ENCODE assay signal across 8 mouse cellular contexts in the genomic region with DNA sequence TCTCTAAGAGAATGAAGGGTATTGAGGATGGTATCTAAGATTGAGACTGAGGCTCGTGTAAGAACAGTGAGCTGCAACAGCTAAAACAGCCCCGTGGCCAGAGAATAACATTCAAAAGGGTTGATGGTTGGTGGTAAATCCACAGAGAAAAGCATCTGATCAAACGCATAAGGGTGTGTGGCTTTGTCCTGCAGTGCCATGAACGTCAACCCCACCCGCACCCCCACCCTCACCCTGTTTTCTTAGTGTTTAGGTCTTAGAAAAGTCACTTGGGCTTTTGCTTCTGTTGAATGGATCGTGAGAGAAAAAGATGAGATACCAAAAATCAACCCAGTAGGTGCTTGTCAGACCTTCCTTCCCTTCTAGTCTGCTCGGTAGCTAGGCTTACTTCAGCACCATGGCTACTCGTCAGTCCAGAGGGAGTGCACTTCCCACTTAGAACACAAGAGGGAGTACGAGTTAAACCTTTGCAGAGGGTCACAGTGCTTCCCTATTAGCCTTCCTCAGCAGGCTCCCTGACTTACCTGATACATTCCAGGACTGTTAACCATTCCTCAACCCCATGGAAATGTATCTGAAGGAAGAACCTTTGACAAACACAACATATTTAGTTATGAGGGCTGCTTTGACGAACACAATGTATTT. TPM values are rescaled to one million over a fixed set of nuclear protein-coding genes. Genes with fewer than 3 reads are reported as not detected.
A peak's percentile ranks its signal among the peaks of the same experiment; 100 is the strongest.
DNase-seq lines count a peak whose midpoint lies in the region; ATAC-seq lines count a peak whose summit lies in the region.

No protein-coding gene starts in this region.

- no peak overlapping the region for H3K27ac ChIP-seq in hindbrain, embryonic 16.5 days (ENCODE audit: low read depth, low read length)

- no peak overlapping the region for H3K9ac ChIP-seq in hindbrain, embryonic 16.5 days (ENCODE audit: low read depth, low read length)

- peak; percentile 58 for DNase-seq in T-cell, adult 2 months (ENCODE audit: low spot score)
- DNase-seq in cerebellum, adult 9-11 months: peak; percentile 81
- peak; percentile 83 to 99 for DNase-seq in frontal cortex, adult 2 months (ENCODE audit: extremely low spot score in 1 of 2, low spot score in 1 of 2)
- DNase-seq in layer of hippocampus, postnatal 36 days: peak; percentile 70 to 87
- peak; percentile 90 to 94 for DNase-seq in right cerebral cortex, postnatal 10 days (ENCODE audit: low spot score in 2 of 2)
- peak; percentile 79 for DNase-seq in yolk sac, embryonic 10.5 days (ENCODE audit: low spot score)

- H3K4me2 ChIP-seq in hindbrain, embryonic 16.5 days (ENCODE audit: low read length): no peak overlapping the region

- H3K4me3 ChIP-seq in hindbrain, embryonic 16.5 days (ENCODE audit: low read length): no peak overlapping the region

- no peaks in the 10 kb centered on the region for H3K4me1 ChIP-seq in hindbrain, embryonic 16.5 days (ENCODE audit: control insufficient read depth, insufficient read depth, low read depth, low read length)

- WGBS in hindbrain, embryonic 16.5 days: 34% methylated on average over 10 of the region's 10 CpGs

- H3K9me3 ChIP-seq in hindbrain, embryonic 16.5 days (ENCODE audit: control insufficient read depth, low read length): no peaks in the 10 kb centered on the region

- no peaks in the 10 kb centered on the region for H3K36me3 ChIP-seq in hindbrain, embryonic 16.5 days (ENCODE audit: control insufficient read depth, insufficient read depth, low read length)

- H3K27me3 ChIP-seq in hindbrain, embryonic 16.5 days (replicated peaks; ENCODE audit: control insufficient read depth, insufficient read depth, low read length): no peaks in the 10 kb centered on the region

- peak; percentile 96 for ATAC-seq in hindbrain, embryonic 16.5 days
- peak; percentile 96 for ATAC-seq in megakaryocyte, adult 5-6 weeks (ENCODE audit: poor library complexity, severe bottlenecking)

RNA-seq across cellular contexts. Expression of a gene that starts 9.0 kb away (rescaled TPM):
- polyA plus RNA-seq in frontal cortex, adult 2 months (2012; rRNA removed): 188 and 219 TPM in 2 replicates
- polyA plus RNA-seq in hindbrain, embryonic 16.5 days (2015; fragmentation: Nextera tagmentation; extraction: Ambion mirVana): 217 and 249 TPM in 2 replicates
- total RNA-seq in layer of hippocampus, postnatal 36 days (2021): 10 to 100 TPM; 45.6 to 58.0 TPM
- total RNA-seq in megakaryocyte, adult 5-6 weeks (2015): 0.82 TPM in 1 of 2 replicates, not detected in the other
- total RNA-seq in megakaryocyte, adult 5-6 weeks (2017): 0.95 TPM in 1 of 2 replicates, not detected in the other

RNA-seq across cellular contexts. Expression of a gene that starts 21.4 kb away (rescaled TPM):
- 0.14 and 0.17 TPM in 2 replicates for polyA plus RNA-seq in frontal cortex, adult 2 months (2012; rRNA removed)
- polyA plus RNA-seq in hindbrain, embryonic 16.5 days (2015; fragmentation: Nextera tagmentation; extraction: Ambion mirVana): 0.66 and 1.0 TPM in 2 replicates
- total RNA-seq in layer of hippocampus, postnatal 36 days (2021): not detected
- not detected in 2 replicates for total RNA-seq in megakaryocyte, adult 5-6 weeks (2015)
- total RNA-seq in megakaryocyte, adult 5-6 weeks (2017): 0.15 and 0.24 TPM in 2 replicates

RNA-seq across cellular contexts. Expression of a gene that starts 22.3 kb away (rescaled TPM):
- polyA plus RNA-seq in frontal cortex, adult 2 months (2012; rRNA removed): 16.1 and 18.8 TPM in 2 replicates
- polyA plus RNA-seq in hindbrain, embryonic 16.5 days (2015; fragmentation: Nextera tagmentation; extraction: Ambion mirVana): 26.1 and 27.7 TPM in 2 replicates
- 10 to 100 TPM; 18.2 to 21.4 TPM for total RNA-seq in layer of hippocampus, postnatal 36 days (2021)
- total RNA-seq in megakaryocyte, adult 5-6 weeks (2015): 15.6 and 20.7 TPM in 2 replicates
- total RNA-seq in megakaryocyte, adult 5-6 weeks (2017): 11.1 and 11.4 TPM in 2 replicates

RNA-seq across cellular contexts. Expression of a gene that starts 35.5 kb away (rescaled TPM):
- polyA plus RNA-seq in frontal cortex, adult 2 months (2012; rRNA removed): 41.0 and 41.1 TPM in 2 replicates
- 68.7 and 70.4 TPM in 2 replicates for polyA plus RNA-seq in hindbrain, embryonic 16.5 days (2015; fragmentation: Nextera tagmentation; extraction: Ambion mirVana)
- 10 to 100 TPM; 32.9 to 35.6 TPM for total RNA-seq in layer of hippocampus, postnatal 36 days (2021)
- total RNA-seq in megakaryocyte, adult 5-6 weeks (2015): 48.6 and 56.1 TPM in 2 replicates
- 66.5 and 66.7 TPM in 2 replicates for total RNA-seq in megakaryocyte, adult 5-6 weeks (2017)

RNA-seq across cellular contexts. Expression of a gene that starts 36.4 kb away (rescaled TPM):
- 88.4 and 93.9 TPM in 2 replicates for polyA plus RNA-seq in frontal cortex, adult 2 months (2012; rRNA removed)
- polyA plus RNA-seq in hindbrain, embryonic 16.5 days (2015; fragmentation: Nextera tagmentation; extraction: Ambion mirVana): 129 and 147 TPM in 2 replicates
- 10 to 100 TPM; 79.0 to 83.1 TPM for total RNA-seq in layer of hippocampus, postnatal 36 days (2021)
- 73.0 and 80.3 TPM in 2 replicates for total RNA-seq in megakaryocyte, adult 5-6 weeks (2015)
- total RNA-seq in megakaryocyte, adult 5-6 weeks (2017): 51.2 and 57.6 TPM in 2 replicates

Comparison
In these comparisons a context has a peak if more than half of its experiments do, and no peak if none do; other contexts are left out.
1. RNA of a gene that starts 9.0 kb away (total RNA-seq): 45.6 to 58.0 TPM in layer of hippocampus, postnatal 36 days; 0.82 to 0.95 TPM in megakaryocyte, adult 5-6 weeks; every median in the first group is over 10 times any median in the second.
2. Peak in every context shown above with its lines, with median percentiles within 50 percentile points of each other: DNase-seq.